Mouse (Mus musculus): Measurements from ENCODE around the gene Masp1.

- TF ChIP-seq POLR2A (IDR thresholded peaks at IDR 0.05; ENCODE audit: insufficient read length, low read depth) (no peak), TCF12 (IDR thresholded peaks at IDR 0.05; ENCODE audit: insufficient read depth, poor library complexity, severe bottlenecking) (no peak), MYOD1 (IDR thresholded peaks at IDR 0.05; ENCODE audit: control insufficient read depth in 1 of 3, insufficient read length in 2 of 3, low read depth in 2 of 3) (no peak), POLR2AphosphoS2 (IDR thresholded peaks at IDR 0.05; ENCODE audit: insufficient read length, low read depth) (no peak), USF1 (IDR thresholded peaks at IDR 0.05; ENCODE audit: low read depth) (no peak), E2F4 (IDR thresholded peaks at IDR 0.05; ENCODE audit: insufficient read depth) (no peak), SRF (IDR thresholded peaks at IDR 0.05; ENCODE audit: control insufficient read depth, insufficient read length, low read depth) (no peak)
These were observed 40.6 kb downstream of the Masp1 start for GRCm38 (mm10) chr16:23479872-23480603.
